Mouse (Mus musculus) layer of hippocampus, adult 11-12 months (tissue): ENCODE measurements around the gene A630076J17Rik.

Experiments used
- DNase-seq: peaks from one replicate; pipeline ENCODE4 v3.0.0; 2022; ENCODE audit warnings: low spot score

A630076J17Rik gene

GRCm38 (mm10) chr3:107276626-107277025 is 46.2 kb downstream of the A630076J17Rik start:
- DNase-seq, result no peak

- peak; percentile 92 for DNase-seq
These were observed 48.3 kb downstream of the A630076J17Rik start, which contains the start of gene Lamtor5 for GRCm38 (mm10) chr3:107278479-107279269. Gene Lamtor5, plus strand, starts transcription at chr3:107278858.
